Mouse (Mus musculus): ENCODE results near the gene Ptprn2.

DNA sequence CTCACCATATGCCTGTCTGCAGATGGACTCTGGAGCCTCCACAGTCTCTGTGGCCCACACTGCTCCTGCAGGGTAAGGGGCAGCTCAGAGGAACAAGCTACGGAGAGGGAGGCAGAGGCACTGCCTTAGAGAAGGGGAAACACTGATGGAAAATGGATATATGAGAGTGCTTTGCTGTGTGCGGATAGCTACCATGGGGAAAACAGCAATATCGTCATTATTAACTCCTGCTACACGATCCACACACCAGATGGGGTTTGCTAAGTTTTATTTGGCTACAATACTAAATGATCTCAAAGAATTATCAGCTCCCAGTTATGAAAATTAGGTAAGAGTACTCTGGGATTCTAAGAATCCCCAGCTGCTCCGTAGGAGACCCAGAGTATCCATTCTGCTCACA, 89.2 kb downstream of the Ptprn2 start:
- TF ChIP-seq CTCF (IDR thresholded peaks at IDR 0.05; ENCODE audit: borderline replicate concordance, extremely low read depth, insufficient read depth, insufficient read length) (no peak), POLR2A (IDR thresholded peaks at IDR 0.05; ENCODE audit: borderline replicate concordance, extremely low read depth, insufficient read depth, insufficient read length, poor library complexity, severe bottlenecking) (no peak)
